Mouse (Mus musculus): ENCODE measurements around the gene Alkbh6. TPM values are rescaled to one million over a fixed set of nuclear protein-coding genes. Genes with fewer than 3 reads are reported as not detected.

The Alkbh6 gene
- 10 to 100 TPM; 22.0 to 23.0 TPM for total RNA-seq (2021)
- long read RNA-seq, experiment 1, transcript Alkbh6-202 (6 exons, 1,112 nt) = minor isoform, 10 of 39 reads
- long read RNA-seq, experiment 1, transcript Alkbh6-201 (7 exons, 982 nt) = major isoform, 24 of 39 reads
- long read RNA-seq, experiment 1, partial matches to known transcripts = 0 of 39 reads
- long read RNA-seq, experiment 1, other reads (novel, unspliced or antisense) = 5 of 39 reads
- long read RNA-seq, experiment 2, transcript Alkbh6-201 (7 exons, 982 nt) = major isoform, 26 of 35 reads
- long read RNA-seq, experiment 2, transcript Alkbh6-202 (6 exons, 1,112 nt) = minor isoform, 5 of 35 reads
- long read RNA-seq, experiment 2, partial matches to known transcripts = 0 of 35 reads
- long read RNA-seq, experiment 2, other reads (novel, unspliced or antisense) = 4 of 35 reads

DNA sequence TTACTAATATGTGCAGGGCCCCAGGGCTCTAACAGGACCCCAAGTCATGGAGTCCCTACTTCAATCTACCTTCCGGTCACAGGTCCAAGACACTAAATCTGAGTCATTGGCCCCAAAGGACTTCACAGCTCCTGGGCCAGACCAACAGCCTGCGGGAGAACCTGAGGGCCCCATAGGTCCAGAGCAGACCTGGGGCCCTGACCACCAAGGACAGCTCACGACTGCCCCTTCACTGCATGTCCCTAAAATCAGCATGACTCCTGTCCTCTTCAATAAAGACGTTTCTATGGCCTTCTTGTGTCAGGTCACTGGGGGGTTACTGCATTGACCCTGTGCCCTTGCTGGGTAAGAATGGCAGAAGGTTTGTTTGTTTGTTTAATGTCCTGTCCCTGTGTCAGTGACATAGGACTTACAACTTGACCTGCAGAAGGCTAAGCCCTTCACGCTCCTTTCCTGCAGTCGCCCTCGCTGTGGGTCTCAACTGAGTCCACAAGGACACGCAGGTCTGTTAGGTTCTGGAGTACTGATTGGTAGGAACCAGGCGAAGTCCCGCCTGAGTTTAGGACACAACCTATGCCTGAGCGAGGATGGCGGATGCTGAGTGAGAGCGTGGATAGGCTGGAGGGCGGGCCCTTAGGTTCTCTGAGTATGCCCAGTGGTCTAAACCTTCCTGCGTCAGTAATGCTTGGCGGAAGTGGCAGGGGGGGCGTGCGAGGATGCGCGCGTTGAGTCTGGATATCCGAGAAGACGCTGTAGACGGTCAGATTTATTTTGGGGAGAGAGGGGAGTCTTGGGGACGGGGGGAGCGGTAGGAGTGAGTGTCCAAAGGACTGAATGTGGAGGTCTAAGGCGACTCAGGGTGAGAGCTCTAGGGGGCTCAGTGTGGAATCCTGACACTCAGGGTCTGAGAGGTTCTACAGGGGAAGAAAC is at the start of gene Alkbh6:
Gene Alkbh6 (plus strand): TSS at position 642 of the 930 bp plus-strand sequence.
- DNase-seq = peak; percentile 89 to 91
- intact Hi-C loops (cut with DNase I) = no loop called here

GRCm38 (mm10) chr7:30265041-30265440 is 43.5 kb upstream of the Alkbh6 start:
- no peak for DNase-seq
- intact Hi-C loops (cut with DNase I) = no loop called here

GRCm38 (mm10) chr7:30265531-30265930 is 43.0 kb upstream of the Alkbh6 start:
- intact Hi-C loops (cut with DNase I) = no loop called here
- no peak for DNase-seq

GRCm38 (mm10) chr7:30265935-30266334 is 42.6 kb upstream of the Alkbh6 start:
- intact Hi-C loops (cut with DNase I) = no loop called here
- DNase-seq = no peak

- DNase-seq = no peak
- intact Hi-C loops (cut with DNase I) = no loop called here
These were observed 41.7 kb upstream of the Alkbh6 start for GRCm38 (mm10) chr7:30266780-30267179.

DNA sequence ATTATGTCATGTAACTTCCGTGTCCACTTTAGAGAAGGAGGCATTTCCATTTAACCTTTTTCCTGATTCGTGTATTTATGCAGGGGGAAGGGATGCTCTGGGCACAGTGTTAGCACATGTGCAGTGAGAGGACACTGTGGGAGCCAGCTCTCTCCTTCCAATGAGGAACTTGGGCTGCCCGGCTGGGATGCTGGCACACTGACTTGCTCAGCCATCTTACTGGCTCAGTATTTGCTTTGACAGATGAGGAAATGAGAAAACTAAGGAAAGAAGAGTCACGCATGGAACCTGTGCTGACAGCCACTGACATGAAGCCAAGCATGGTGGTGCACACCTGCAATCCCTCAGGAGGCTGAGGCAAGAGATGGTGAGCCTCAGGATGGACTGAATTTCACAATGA is 38.9 kb upstream of the Alkbh6 start:
- intact Hi-C loops (cut with DNase I) = no loop called here
- DNase-seq = no peak

DNA sequence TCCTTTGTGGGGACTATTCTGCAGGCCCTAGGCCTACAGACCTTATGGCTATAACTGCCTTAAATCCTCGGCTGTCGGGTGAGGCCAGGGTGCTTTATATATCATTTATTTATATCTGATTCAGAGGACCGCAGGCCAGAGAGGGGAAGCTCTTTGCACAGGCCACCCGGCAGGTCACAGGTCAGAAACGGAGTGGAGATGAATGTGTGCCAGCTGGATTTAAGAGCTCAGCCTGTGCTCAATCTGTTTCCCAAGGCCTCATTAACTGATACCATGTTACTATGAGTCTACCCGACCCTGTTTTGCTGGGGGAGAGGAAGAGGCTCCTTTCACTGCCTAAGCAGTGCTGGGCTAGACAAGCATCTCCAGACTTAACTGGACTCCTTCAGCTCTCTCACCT is 34.1 kb upstream of the Alkbh6 start:
- intact Hi-C loops (cut with DNase I) = no loop called here
- DNase-seq = no peak

DNA sequence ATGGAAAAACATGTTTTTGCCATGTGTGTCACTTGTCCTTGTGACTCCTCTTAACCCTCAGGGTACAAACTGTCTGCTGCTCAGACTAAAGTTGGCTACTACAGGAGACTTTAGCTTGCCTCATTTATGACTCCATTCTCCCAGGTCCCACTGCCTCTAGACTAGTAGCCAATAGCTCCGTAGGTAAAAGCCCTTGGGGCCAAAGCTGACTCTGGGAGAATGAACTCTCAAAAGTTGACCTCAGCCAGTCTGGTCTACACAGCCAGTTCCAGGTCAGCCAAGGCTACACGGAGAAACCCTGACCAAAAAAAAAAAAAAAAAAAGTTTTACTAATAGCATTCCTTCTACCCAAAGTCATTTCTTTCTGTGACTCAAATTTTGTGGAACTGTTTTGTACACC is 29.6 kb upstream of the Alkbh6 start:
- no peak for DNase-seq
- intact Hi-C loops (cut with DNase I) = no loop called here

GRCm38 (mm10) chr7:30279536-30279935 is 29.0 kb upstream of the Alkbh6 start:
- intact Hi-C loops (cut with DNase I) = no loop called here
- no peak for DNase-seq

- intact Hi-C loops (cut with DNase I) = loop anchor here (5.0 kb wide), 1 partner anchor 48 kb away; the partner anchor contains the start of genes Polr2i and Tbcb
- DNase-seq = peak; percentile 91 to 94
These were observed 28.4 kb upstream of the Alkbh6 start, which contains the start of the genes Thap8 and Wdr62 for GRCm38 (mm10) chr7:30279951-30280669. Thap8 (plus strand) TSS chr7:30280094. Wdr62 (minus strand) TSS chr7:30280419.

- peak; percentile 84 to 88 for DNase-seq
- intact Hi-C loops (cut with DNase I) = loop anchor here (5.0 kb wide), 1 partner anchor 48 kb away; the partner anchor contains the start of genes Polr2i and Tbcb
These were observed 27.8 kb upstream of the Alkbh6 start for GRCm38 (mm10) chr7:30280670-30281138.

DNA sequence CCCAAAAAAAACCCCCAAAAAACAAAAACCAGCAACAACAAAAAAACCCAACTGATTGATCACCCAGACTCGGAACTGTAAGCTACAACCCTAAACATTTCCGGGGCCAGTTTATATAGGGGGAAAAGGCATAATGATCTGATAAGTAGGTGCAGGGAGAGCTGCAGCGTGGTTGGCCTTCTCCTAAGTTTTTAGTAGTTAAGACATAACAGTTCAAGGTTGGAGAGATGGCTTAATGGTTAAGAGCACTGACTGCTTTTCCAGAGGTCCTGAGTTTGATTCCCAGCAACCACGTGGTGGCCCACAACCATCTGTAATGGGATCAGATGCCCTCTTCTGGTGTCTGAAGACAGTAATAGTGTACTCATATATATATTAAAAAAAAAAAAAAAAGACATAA is 27.0 kb upstream of the Alkbh6 start:
- intact Hi-C loops (cut with DNase I) = loop anchor here (5.0 kb wide), 1 partner anchor 49 kb away; the partner anchor contains the start of genes Polr2i and Tbcb
- no peak for DNase-seq

GRCm38 (mm10) chr7:30282740-30283139 is 25.8 kb upstream of the Alkbh6 start:
- intact Hi-C loops (cut with DNase I) = loop anchor here (5.0 kb wide), 1 partner anchor 50 kb away; the partner anchor contains the start of genes Polr2i and Tbcb
- DNase-seq = no peak

DNA sequence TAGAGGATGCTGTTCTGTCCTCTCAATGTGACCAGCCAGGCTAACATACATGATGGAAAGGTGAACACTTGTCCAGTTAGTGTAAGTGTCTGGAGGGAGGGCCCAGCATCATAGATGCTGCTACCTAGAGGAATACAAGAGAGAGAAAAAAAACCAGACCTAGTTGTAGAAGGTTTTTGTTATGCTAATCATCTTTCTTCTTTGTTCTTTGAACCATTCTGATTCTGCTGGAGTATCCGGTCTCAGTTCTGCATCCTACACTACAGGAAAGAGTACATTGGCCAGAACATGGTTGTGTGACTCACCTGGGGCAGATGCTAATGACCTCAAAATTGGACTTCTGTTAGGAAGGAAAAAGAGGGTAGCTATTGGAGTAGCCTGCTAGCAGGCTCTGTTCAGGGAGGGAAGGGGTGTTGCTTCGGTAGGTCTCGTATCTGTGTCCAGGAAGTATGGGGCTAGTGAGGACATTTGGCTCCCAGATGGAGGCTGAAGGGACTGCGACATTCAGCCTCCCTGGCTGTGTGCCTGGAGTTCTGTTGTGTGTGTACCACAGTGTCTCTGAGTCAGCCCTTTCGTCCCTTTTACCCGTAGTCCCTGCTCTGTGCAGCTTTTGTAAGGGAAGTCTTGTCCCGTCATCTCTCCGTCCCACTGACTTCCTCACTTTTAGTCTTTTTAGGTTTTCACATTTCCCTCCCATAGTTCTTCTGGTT is 21.7 kb upstream of the Alkbh6 start:
- intact Hi-C loops (cut with DNase I) = no loop called here
- DNase-seq = peak; percentile 63 to 66

DNA sequence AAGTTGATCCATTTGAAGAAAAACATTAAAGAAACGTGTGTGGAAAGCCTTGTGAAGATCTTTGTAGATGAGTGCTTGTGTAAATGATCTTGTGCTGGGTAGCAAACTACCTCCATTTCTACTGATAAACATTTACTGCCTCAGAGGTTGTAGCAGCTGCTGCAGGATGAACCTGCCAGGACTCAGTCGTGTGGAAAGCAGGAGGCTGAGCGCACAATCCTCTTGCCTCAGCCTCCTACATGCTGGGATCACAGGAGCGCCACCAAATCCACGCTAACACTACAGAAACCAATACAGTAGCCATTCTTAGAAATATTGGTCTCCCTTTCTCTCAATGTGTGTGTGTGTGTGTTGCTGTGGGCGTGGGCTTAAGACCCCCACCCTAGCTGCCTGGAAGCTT is 20.5 kb upstream of the Alkbh6 start:
- intact Hi-C loops (cut with DNase I) = no loop called here
- no peak for DNase-seq

- intact Hi-C loops (cut with DNase I) = no loop called here
- no peak for DNase-seq
These were observed 19.3 kb upstream of the Alkbh6 start for GRCm38 (mm10) chr7:30289071-30289713.

DNA sequence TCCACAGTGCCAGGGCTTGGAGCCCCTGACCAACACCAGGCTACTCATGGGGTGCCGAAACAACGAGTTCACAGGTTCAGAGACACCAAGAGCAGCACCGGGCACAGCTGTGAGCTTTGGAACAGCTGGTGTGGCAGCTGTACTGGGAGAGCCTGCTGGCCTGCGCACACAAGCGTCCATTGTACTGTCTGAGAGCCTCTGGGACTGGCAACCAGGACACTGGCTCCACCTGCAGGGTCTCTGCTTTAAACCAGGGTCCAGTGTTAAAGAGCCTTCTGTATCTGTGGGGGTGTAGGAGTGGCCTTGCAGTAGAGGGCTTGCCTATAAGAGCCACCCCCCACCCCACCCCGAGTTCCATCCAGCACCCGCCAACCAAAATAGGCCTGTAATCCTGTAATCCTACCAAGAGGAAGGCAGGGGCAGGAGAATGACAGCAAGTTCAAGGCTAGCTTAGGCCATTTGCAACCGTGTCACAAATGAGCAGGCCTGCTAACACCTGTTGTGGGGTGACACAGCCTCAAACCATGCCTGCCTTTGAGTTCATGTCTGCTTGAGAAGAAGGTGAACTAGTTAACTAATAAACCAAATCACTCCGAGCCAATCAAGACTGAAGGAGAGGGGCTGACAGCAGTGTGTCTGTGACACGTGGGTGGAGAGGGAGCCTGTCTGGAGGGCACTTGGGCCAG is 18.7 kb upstream of the Alkbh6 start:
- DNase-seq = peak in 1 of 2 experiments; percentile 27
- intact Hi-C loops (cut with DNase I) = no loop called here
